Mouse (Mus musculus): ENCODE data around the gene Zfp683.
A peak's percentile ranks its signal among the peaks of the same experiment; 100 is the strongest.

The Zfp683 gene

DNA sequence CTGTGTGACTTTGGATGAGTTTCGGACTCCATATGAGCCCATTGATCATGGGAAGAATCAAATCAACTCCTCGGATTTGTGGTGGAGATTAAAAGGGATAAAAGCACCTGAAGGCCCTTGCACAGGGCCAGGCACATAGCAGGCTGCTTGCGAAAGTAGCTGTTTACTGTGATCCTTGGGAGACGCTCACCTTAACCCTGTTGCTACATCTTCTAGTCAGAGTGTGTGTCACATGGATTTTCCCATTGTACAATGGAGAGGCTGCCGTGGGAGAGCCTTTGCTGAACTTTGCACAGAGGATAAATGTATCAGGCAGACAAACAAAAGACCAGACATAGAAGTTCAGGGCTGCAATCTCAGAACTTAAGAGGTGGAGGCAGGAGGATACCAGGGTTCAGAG, 1.7 kb upstream of the Zfp683 start:
- no peak for DNase-seq (ENCODE audit: extremely low spot score)

DNA sequence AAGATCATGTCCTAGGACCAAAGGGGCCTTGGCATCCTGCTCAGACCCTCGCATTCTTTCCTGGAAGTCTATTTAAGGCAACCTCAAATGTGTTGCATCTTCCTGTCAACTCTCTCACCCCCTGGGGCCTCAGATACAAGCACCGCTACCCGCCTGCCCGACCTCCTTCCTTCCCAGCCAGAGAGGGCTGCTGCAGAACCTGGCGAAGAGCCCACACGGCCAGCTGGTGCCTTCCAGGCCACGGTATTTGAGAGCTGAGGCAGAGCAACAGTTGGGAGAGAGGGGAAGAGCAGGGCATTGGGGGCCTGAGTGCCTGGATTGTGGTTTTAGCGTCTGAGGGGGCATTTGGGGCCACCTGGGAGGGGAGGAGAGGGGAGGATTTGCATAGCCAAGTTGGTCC, 1.1 kb upstream of the Zfp683 start:
- no peak for DNase-seq (ENCODE audit: extremely low spot score)

- DNase-seq (ENCODE audit: extremely low spot score): no peak
These were observed 4.6 kb downstream of the Zfp683 start for GRCm38 (mm10) chr4:134058166-134058715.

- no peak for DNase-seq (ENCODE audit: extremely low spot score)
These were observed 5.3 kb downstream of the Zfp683 start for GRCm38 (mm10) chr4:134058908-134059307.

- DNase-seq (ENCODE audit: extremely low spot score): no peak
These were observed 6.7 kb downstream of the Zfp683 start, which contains the start of gene Crybg2 for GRCm38 (mm10) chr4:134060135-134060865. TSS of gene Crybg2 (plus strand) at chr4:134060815.

DNA sequence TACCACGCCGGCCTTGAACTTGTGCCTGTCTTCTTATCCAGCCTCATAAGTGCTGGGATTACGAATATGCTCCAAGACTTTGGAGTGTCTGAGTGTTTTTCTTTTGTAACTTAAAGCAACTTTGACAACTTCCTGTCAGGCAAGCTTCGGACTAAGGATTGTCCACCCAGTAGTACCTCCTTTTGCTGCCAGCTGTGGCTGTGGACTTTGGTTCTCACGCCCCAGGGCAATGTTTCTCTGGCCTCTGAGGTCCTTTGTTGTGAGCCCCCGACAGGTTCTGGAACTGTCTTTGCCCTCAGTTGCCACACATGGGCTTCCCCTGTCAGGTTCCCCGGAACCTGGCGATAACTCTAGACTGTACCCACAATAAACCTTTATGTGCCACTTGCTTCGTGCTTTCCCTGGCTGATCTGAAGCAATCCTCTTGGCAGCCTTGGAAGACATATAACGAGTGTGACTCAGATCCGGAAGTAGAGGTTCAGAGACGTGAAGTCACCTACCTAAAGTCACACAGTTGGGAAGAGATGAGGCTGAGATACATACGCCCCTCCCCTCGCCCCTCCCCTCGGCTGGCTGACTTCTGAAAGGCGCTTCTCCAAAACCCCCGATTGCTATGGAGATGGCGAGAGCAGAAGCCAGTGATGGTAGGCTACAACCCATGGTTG, 7.7 kb downstream of the Zfp683 start:
- DNase-seq (ENCODE audit: extremely low spot score): no peak

GRCm38 (mm10) chr4:134061944-134062446, 8.4 kb downstream of the Zfp683 start:
- DNase-seq (ENCODE audit: extremely low spot score): no peak

- no peak for DNase-seq (ENCODE audit: extremely low spot score)
These were observed 8.9 kb downstream of the Zfp683 start for GRCm38 (mm10) chr4:134062561-134062960.

- no peak for DNase-seq (ENCODE audit: extremely low spot score)
These were observed 11.9 kb downstream of the Zfp683 start for GRCm38 (mm10) chr4:134065431-134066004.

DNA sequence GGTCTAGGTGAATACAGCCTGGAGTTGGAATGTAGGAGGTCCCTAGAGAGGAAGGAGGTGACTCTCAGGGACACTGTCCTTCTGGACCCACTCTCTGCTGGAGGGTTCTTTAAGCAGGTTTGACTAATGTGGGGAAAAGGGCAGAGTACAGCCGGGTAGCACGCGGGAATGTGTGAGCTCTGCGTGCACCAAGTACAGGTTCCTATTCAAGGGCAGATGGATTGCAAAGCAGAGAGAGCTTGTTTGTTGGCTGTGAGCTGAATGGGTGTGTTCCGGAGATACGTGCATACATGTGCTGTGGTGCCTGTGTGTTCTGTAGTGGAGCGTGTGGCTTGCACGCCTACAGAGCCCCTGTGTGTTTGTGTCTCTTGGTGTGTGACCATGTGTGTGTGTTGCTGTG, 13.7 kb downstream of the Zfp683 start:
- DNase-seq (ENCODE audit: extremely low spot score): no peak

- DNase-seq (ENCODE audit: extremely low spot score): no peak
These were observed 14.4 kb downstream of the Zfp683 start for GRCm38 (mm10) chr4:134067833-134068544.

DNA sequence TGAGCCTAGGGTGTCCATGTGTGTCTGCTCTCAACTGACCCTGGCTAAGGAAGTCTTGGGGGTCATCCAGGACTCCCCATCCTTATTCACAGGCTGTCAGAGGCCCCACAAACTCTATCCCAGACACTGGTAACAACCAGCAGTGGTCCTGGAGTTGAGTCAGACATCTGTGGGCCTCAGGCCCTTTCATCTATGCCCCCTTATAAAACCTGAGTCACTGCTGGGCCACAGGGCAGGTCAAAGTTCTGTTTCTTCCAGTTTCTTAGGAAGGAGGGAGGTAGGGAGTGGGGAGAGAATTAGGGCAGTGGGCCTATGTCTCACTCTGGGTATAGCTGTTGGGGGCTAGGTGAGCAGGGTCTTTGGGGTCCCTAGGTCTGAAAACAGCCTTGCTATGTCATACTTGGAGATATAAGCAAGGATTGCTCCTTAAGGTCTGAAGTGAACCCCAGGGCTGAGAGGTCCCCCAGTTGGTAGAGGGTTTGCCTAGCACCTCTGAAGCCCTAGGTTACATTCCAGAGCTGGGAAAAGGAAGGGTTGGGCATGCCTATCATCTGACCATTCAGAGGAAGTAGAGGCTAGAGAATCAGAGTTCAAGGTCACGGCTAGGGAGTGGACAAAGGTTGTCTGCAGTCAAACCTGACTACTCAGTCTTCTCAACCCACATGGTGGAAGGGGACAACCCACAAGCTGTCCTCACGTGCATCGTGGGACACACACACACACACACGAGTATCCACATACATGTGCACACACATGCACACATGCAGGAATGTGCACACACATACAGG, 15.3 kb downstream of the Zfp683 start:
- DNase-seq (ENCODE audit: extremely low spot score): no peak

DNA sequence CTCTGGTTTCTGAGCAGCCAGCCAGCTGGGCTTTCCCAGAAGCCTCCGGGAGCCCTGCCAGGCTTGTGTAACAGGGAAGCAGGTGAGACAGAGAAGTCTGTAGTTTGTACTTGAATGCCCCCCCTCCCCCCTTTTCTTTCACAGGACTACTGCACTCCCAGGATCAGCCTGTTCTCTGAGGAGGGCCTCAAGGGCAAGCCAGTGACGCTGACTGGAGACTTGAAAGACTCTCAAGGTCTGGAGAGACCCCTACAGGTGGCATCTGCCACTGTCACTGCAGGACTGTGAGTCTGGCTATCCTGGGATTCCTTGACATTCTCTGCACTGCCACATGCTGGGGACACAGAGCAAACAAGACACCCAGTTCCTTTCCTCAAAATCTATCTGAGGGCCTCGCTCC, 25.1 kb downstream of the Zfp683 start:
- peak; percentile 74 for DNase-seq (ENCODE audit: extremely low spot score)

GRCm38 (mm10) chr4:134080674-134081073, 27.0 kb downstream of the Zfp683 start:
- DNase-seq (ENCODE audit: extremely low spot score): no peak

DNA sequence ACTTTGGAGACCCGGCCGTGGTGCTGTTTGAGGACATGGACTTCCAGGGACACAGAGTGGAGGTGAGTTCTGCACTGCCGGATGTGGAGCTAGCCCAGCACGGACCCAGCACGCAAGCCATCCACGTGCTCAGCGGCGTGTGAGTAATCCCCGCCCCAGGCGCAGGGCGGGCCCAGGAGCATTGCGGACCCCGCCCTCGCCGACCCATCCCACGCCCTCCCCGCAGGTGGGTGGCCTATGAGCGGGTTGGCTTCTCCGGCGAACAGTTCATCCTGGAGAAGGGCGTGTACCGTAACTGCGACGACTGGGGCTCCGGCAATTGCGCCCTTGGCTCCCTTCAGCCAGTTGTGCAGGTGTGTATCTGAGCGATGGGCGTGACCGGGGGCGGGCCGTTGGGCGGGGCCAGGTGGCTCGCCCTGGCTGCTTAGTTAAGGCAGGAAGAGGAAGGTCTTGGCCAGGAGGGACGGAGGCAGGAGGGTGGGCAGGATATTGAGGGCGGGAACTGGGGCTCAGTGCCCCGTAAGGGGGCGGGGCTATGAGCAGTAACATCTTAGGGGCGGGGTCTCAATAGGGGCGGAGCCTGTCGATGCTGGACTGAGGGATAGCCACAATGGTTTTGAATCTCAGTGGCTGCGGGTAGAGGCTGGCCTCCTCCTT, 28.2 kb downstream of the Zfp683 start:
- peak; percentile 88 for DNase-seq (ENCODE audit: extremely low spot score)

GRCm38 (mm10) chr4:134082460-134082859, 28.8 kb downstream of the Zfp683 start:
- no peak for DNase-seq (ENCODE audit: extremely low spot score)

- no peak for DNase-seq (ENCODE audit: extremely low spot score)
These were observed 31.4 kb downstream of the Zfp683 start for GRCm38 (mm10) chr4:134084999-134085398.

DNA sequence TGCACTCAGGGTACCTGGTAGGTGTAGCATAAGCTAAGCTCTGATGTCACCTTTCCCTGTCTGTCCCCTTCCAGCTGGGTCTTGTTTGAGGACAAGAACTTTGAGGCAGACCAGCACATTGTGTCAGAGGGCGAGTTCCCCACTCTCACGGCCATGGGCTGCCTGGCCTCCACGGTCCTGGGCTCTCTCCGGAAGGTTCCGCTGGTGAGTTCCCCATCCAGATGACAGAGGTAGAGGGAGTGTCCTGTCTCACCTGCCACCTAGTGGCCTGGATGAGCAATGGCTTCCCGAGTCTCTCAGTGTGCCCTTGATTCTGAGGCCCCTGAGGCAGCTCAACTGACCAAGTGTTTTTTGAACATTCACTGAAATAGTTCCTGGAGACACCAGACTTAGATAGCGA, 33.8 kb downstream of the Zfp683 start:
- peak; percentile 41 for DNase-seq (ENCODE audit: extremely low spot score)

DNA sequence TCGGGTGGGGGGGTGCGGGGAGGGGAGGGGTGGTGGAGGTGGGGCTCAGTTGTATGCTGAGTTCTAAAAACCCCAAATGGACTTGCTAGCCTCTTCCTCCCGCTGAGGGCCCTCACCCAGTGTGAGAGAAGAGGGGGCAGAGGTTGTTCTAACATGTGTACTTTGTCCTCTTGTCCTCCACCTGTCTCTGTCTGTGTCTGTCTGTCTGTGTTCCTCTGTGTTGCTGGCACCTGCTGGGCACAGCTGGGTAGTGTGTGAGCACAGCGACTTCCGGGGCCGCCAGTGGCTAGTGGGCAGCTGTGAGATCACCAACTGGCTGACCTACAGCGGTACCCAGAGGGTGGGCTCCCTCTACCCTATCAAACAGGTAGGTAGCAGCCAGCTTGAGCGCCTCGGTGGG, 35.4 kb downstream of the Zfp683 start:
- no peak for DNase-seq (ENCODE audit: extremely low spot score)

GRCm38 (mm10) chr4:134090521-134091224, 37.0 kb downstream of the Zfp683 start:
- no peak for DNase-seq (ENCODE audit: extremely low spot score)

Data from embryo, embryonic 9.5 days (tissue).